Mouse (Mus musculus) neural tube, embryonic 11.5 days (tissue): ENCODE data around the gene Lnpk. TPM values are rescaled to one million over a fixed set of nuclear protein-coding genes. Genes with fewer than 3 reads are reported as not detected.
A peak's percentile ranks its signal among the peaks of the same experiment; 100 is the strongest.

Experiments used
- ATAC-seq: fragments of 200-750 bp; cut with Nextera tagmentation; 2 replicates; pipeline ENCODE4 v1.8.0; 2017; ENCODE audit warnings: moderate number of reproducible peaks, mild to moderate bottlenecking, moderate TSS enrichment, moderate library complexity; ENCODE audit not compliant: insufficient read depth, low FRiP score, low TSS enrichment
- DNase-seq: peaks from one replicate; pipeline ENCODE4 v3.0.0-alpha.2; 2015; ENCODE audit warnings: low spot score
- H3K27ac ChIP-seq: fragments of 300-500 bp; sonication (generic); 2 replicates; pipeline ENCODE4 v1.5.1; 2014; ENCODE audit warnings: low read depth, mild to moderate bottlenecking, low read length
- H3K27me3 ChIP-seq: fragments of 300-500 bp; sonication (generic); 2 replicates; pipeline ENCODE4 v1.6.1; 2014; ENCODE audit warnings: mild to moderate bottlenecking, low read length, mixed read lengths; ENCODE audit not compliant: control insufficient read depth, insufficient read depth
- H3K36me3 ChIP-seq: fragments of 300-500 bp; sonication (generic); 2 replicates; pipeline ENCODE4 v1.6.1; 2014; ENCODE audit warnings: mild to moderate bottlenecking, low read length, moderate library complexity, mixed read lengths; ENCODE audit not compliant: control insufficient read depth, insufficient read depth
- H3K4me1 ChIP-seq: fragments of 300-500 bp; sonication (generic); 2 replicates; pipeline ENCODE4 v1.6.1; 2014; ENCODE audit warnings: low read length, mixed read lengths; ENCODE audit not compliant: control insufficient read depth, insufficient read depth
- H3K4me2 ChIP-seq: fragments of 300-500 bp; sonication (generic); 2 replicates; pipeline ENCODE4 v1.6.1; 2014; ENCODE audit warnings: low read depth, mild to moderate bottlenecking, moderate library complexity
- H3K4me3 ChIP-seq: fragments of 300-500 bp; sonication (generic); 2 replicates; pipeline ENCODE4 v1.5.1; 2014; ENCODE audit warnings: low read depth, low read length
- H3K9ac ChIP-seq: fragments of 300-500 bp; sonication (generic); 2 replicates; pipeline ENCODE4 v1.6.1; 2014; ENCODE audit warnings: mild to moderate bottlenecking, low read length
- H3K9me3 ChIP-seq: fragments of 300-500 bp; sonication (generic); 2 replicates; pipeline ENCODE4 v1.6.1; 2016; ENCODE audit warnings: low read length; ENCODE audit not compliant: control insufficient read depth
- WGBS: fragments of 180-500 bp; shearing (Covaris S2); extraction: QIAGEN DNeasy Blood & Tissue Kit; methylation state at CpG from one replicate; pipeline ENCODE4 v1.1.7; 2014; 5-methylcytosine and 5-hydroxymethylcytosine counted together
- polyA plus RNA-seq: library from polyadenylated mRNA; unstranded; fragments of >200 nt; fragmentation: Nextera tagmentation; extraction: Ambion mirVana; gene quantifications from 2 replicates; pipeline ENCODE4 v1.2.1, GENCODE M21; 2014

Lnpk gene
- polyA plus RNA-seq, 1 experiment from 2014 or later: 46.5 TPM

DNA sequence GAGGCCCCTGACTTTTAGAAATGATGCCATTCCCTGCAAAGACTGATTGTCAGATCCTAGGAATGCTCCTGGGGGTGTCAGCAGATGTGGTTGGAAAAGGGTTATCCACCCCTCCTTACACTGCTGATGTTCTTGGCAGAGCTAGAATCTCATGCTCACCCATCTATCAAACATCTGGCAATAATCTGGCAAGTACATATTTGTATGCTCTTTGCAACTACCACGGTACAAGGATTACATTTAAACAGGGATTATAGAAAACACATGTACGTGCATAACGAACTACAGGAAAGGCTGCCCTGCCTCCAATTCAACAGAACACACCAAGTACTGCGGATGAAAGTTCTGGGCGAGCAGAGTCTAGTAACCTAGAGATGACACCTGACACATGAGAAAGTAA, 70.9 kb downstream of the Lnpk start:
- Histone ChIP-seq H3K4me2 (no peak overlapping the region), H3K27me3 (no peaks in the 10 kb centered on the region), H3K4me3 (no peak overlapping the region), H3K4me1 (no peaks in the 10 kb centered on the region), H3K9ac (no peak overlapping the region), H3K9me3 (no peaks in the 10 kb centered on the region), H3K36me3 (no peaks in the 10 kb centered on the region), H3K27ac (no peak overlapping the region)
- DNase-seq (no peak), ATAC-seq (no peak)
- 90% methylated on average over 5 of the region's 5 CpGs for WGBS

DNA sequence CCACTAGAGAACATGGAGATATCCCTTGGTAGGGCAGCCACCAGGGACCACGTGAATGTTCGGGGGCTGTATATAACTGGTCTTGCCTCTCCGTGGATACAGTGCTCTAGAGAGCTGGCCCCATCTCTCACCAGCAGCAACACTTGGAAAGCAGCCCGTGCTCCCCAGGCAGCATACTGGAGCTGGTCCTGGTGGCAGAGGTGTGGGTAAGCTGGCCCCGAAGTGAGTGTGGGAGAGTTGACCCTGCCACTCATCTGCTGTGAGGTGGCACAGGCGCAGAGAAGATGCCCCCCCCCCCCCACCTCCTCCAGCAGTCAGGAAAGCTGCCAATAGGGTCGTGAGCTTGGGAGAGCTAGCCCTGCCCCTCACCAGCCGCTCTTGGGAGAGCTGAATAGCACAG, 72.8 kb downstream of the Lnpk start:
- H3K4me2 ChIP-seq: no peak overlapping the region
- H3K36me3 ChIP-seq: no peaks in the 10 kb centered on the region
- H3K27me3 ChIP-seq: no peaks in the 10 kb centered on the region
- H3K9me3 ChIP-seq: no peaks in the 10 kb centered on the region
- H3K4me1 ChIP-seq: no peaks in the 10 kb centered on the region
- WGBS: 46% methylated on average over 8 of the region's 8 CpGs
- ATAC-seq (no peak), DNase-seq (no peak)
- H3K9ac ChIP-seq: no peak overlapping the region
- H3K4me3 ChIP-seq: no peak overlapping the region
- no peak overlapping the region for H3K27ac ChIP-seq

DNA sequence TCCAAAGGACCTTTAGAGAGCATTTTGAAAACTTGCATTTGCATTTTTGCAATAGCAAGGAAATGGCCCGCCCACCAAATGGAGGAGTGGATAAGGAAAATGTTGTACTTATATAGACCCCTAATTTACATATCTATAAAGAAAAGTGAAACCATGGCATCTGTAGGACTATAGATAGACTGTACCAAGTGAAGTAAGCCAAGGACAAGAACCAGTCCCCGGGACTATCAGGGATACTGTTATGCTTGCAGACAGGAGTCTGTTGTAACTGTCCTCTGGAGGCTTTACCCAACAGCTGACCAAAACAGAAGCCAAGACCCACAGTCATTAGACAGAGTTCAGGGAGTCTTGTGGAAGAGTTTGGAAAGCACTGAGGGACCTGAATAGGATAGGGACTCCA, 78.9 kb downstream of the Lnpk start:
- H3K27me3 ChIP-seq: no peaks in the 10 kb centered on the region
- H3K9me3 ChIP-seq: no peaks in the 10 kb centered on the region
- H3K4me2 ChIP-seq: no peak overlapping the region
- no peaks in the 10 kb centered on the region for H3K36me3 ChIP-seq
- no peaks in the 10 kb centered on the region for H3K4me1 ChIP-seq
- ATAC-seq (no peak), DNase-seq (no peak)
- H3K4me3 ChIP-seq: no peak overlapping the region
- H3K9ac ChIP-seq: no peak overlapping the region
- H3K27ac ChIP-seq: no peak overlapping the region
- WGBS: 86% methylated on average over 2 of the region's 2 CpGs

DNA sequence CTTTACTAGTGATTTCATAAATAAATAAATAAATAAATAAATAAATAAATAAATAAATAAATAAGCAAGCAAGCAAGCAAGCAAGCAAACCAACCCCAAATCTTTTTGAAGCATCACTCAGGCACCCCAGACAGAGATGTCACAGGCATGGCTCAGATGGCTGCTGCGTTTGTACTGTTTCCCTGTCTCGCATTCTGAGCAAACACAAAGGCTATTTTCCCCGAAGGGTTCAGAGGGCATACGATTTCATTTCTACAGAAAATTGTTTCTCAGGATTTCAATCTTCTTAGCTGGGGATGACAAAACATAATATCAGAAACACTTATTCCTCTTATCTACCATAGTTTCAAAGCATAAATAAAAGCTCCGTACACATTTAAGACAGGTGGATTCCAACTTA, 81.4 kb downstream of the Lnpk start:
- no peaks in the 10 kb centered on the region for H3K27me3 ChIP-seq
- H3K4me2 ChIP-seq: no peak overlapping the region
- WGBS: 86% methylated on average over 5 of the region's 5 CpGs
- no peak overlapping the region for H3K4me3 ChIP-seq
- DNase-seq (no peak), ATAC-seq (no peak)
- no peak overlapping the region for H3K27ac ChIP-seq
- no peaks in the 10 kb centered on the region for H3K4me1 ChIP-seq
- H3K9me3 ChIP-seq: no peaks in the 10 kb centered on the region
- H3K9ac ChIP-seq: no peak overlapping the region
- no peaks in the 10 kb centered on the region for H3K36me3 ChIP-seq

DNA sequence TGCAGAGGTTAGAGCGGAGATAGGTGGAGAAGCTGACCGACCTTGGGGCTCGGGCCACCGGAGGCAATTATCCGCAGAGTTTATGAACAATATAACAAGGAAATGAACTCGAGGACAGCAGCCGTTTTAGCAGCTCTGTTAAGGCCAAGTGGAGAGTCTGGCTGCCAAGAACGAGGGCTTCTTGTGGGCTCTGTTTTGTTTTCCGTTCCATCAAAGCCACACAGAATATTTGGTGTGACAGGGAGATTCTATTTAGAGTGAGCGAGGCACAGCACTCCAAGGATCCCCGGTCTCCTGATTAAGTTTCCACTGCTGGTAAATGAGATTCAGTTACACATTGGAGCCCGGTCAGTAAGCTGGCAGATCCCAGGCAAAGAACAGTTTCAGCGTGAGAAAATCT, 87.8 kb downstream of the Lnpk start:
- H3K4me3 ChIP-seq: no peak overlapping the region
- H3K9me3 ChIP-seq: no peaks in the 10 kb centered on the region
- WGBS: 80% methylated on average over 13 of the region's 13 CpGs
- no peaks in the 10 kb centered on the region for H3K4me1 ChIP-seq
- ATAC-seq (no peak), DNase-seq (no peak)
- H3K9ac ChIP-seq: no peak overlapping the region
- no peaks in the 10 kb centered on the region for H3K27me3 ChIP-seq
- H3K4me2 ChIP-seq: no peak overlapping the region
- no peak overlapping the region for H3K27ac ChIP-seq
- H3K36me3 ChIP-seq: no peaks in the 10 kb centered on the region

DNA sequence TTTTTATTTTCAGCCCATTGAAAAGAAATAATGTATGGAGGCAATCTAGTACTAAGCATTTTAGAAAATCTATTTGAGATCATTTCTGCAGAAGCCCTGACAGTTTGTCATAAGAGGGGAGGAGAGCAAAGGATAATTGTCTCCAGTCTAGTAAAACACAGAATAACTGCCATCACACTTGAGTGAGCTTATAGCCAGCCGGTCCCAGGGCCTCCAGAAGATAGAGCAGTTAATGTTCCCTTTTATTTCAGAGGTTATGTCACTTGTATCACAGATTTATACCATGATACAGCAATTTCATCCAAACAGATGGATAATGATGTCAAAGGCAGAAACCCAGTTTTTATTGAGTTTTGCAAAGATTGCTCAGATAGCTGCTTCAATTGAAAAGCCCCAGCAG, 89.0 kb downstream of the Lnpk start:
- no peaks in the 10 kb centered on the region for H3K9me3 ChIP-seq
- DNase-seq (no peak), ATAC-seq (no peak)
- 80% methylated on average over 1 of the region's 1 CpGs for WGBS
- H3K27me3 ChIP-seq: no peaks in the 10 kb centered on the region
- no peak overlapping the region for H3K4me2 ChIP-seq
- no peak overlapping the region for H3K4me3 ChIP-seq
- H3K36me3 ChIP-seq: no peaks in the 10 kb centered on the region
- no peaks in the 10 kb centered on the region for H3K4me1 ChIP-seq
- H3K27ac ChIP-seq: no peak overlapping the region
- H3K9ac ChIP-seq: no peak overlapping the region

DNA sequence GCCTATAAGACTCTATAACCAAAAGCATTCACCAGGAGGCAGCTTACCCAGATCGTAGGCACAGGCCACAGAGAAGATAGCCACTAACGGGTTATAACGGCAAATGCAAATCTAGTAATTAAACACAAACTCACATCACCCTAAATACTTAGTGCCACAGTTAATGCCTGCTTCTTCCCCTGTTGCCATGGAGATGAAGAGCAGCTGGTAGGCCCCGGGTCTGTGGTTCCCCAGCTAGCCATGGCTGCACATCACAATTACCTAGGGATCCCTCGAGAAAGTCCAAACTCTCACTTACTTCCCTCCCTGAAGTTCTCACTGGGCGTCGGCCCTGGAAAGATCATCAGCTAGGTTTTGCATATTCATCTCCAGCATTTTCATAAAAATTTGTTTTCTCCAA, 90.8 kb downstream of the Lnpk start:
- 64% methylated on average over 7 of the region's 7 CpGs for WGBS
- Histone ChIP-seq H3K4me1 (no peaks in the 10 kb centered on the region), H3K36me3 (no peaks in the 10 kb centered on the region), H3K27ac (no peak overlapping the region), H3K4me2 (no peak overlapping the region), H3K9ac (no peak overlapping the region), H3K4me3 (no peak overlapping the region), H3K9me3 (no peaks in the 10 kb centered on the region), H3K27me3 (no peaks in the 10 kb centered on the region)
- ATAC-seq: peak; percentile 53; the same call in 1 of the 2 replicates
- no peak for DNase-seq

- WGBS: 93% methylated on average over 10 of the region's 10 CpGs
- no peak for DNase-seq
- no peaks in the 10 kb centered on the region for H3K27me3 ChIP-seq
- no peaks in the 10 kb centered on the region for H3K4me1 ChIP-seq
- H3K4me2 ChIP-seq: no peak overlapping the region
- no peaks in the 10 kb centered on the region for H3K36me3 ChIP-seq
- no peak for ATAC-seq
- no peak overlapping the region for H3K4me3 ChIP-seq
- H3K27ac ChIP-seq: no peak overlapping the region
- no peak overlapping the region for H3K9ac ChIP-seq
- no peaks in the 10 kb centered on the region for H3K9me3 ChIP-seq
Observed at GRCm38 (mm10) chr2:74482651-74483050, 96.6 kb downstream of the Lnpk start.

- ATAC-seq (no peak), DNase-seq (no peak)
- Histone ChIP-seq H3K4me3 (no peak overlapping the region), H3K27ac (no peak overlapping the region), H3K9me3 (no peaks in the 10 kb centered on the region), H3K36me3 (no peaks in the 10 kb centered on the region), H3K27me3 (no peaks in the 10 kb centered on the region), H3K9ac (no peak overlapping the region), H3K4me1 (no peaks in the 10 kb centered on the region), H3K4me2 (no peak overlapping the region)
- WGBS: 93% methylated on average over 10 of the region's 10 CpGs
Observed at GRCm38 (mm10) chr2:74482086-74482485, 97.1 kb downstream of the Lnpk start.
